ENCODE assay signal across 22 mouse cellular contexts in the genomic region with DNA sequence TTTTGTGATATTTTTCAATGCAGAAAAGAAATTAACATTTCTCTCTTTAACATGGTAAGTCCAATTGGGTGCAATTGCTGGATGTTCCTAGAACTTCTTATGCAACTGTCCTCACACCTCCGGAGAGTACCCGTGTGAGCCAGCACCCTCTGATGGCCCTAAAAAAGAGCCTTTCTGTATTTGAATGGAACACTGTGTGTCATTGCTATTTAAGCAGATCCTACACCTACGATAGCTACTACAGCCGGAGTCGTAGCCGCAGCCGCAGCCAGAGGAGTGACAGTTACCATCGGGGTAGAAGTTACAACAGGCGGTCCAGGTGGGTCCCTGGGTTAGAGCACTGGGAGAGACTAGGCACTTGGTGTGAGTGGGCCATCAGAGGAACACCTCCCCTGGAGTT. TPM values are rescaled to one million over a fixed set of nuclear protein-coding genes. Genes with fewer than 3 reads are reported as not detected.
"Had no signal": no experiment of that assay in that cellular context is flagged by ENCODE, and none has a peak within 500 bp of the region (broad histone marks: within the 10 kb centered on the region; RNA-seq: fewer than 3 reads in every experiment).

No protein-coding gene starts in this region.

- H3K9me3 ChIP-seq: intestine, embryonic 15.5 days; kidney, embryonic 15.5 days; limb, embryonic 13.5 days; megakaryocyte, embryonic 14.5 days; midbrain, embryonic 10.5 days; midbrain, embryonic 13.5 days; stomach, embryonic 15.5 days had no signal

- H3K4me2 ChIP-seq: intestine, embryonic 15.5 days; kidney, embryonic 15.5 days; limb, embryonic 13.5 days; lung, embryonic 14.5 days; midbrain, embryonic 13.5 days; stomach, embryonic 15.5 days had no signal

- H3K4me1 ChIP-seq: stomach, embryonic 15.5 days had no signal

- H3K27me3 ChIP-seq: intestine, embryonic 15.5 days; kidney, embryonic 15.5 days; limb, embryonic 13.5 days; megakaryocyte, embryonic 14.5 days; midbrain, embryonic 13.5 days; stomach, embryonic 15.5 days had no signal

- H3K9ac ChIP-seq: intestine, embryonic 15.5 days; kidney, embryonic 15.5 days; limb, embryonic 13.5 days; liver, embryonic 14.5 days; liver, postnatal 0 days; lung, embryonic 14.5 days; midbrain, embryonic 13.5 days; stomach, embryonic 15.5 days had no signal

- H3K4me3 ChIP-seq: intestine, embryonic 15.5 days; kidney, embryonic 15.5 days; limb, embryonic 13.5 days; megakaryocyte, embryonic 14.5 days; midbrain, embryonic 10.5 days; midbrain, embryonic 13.5 days; stomach, embryonic 15.5 days had no signal

- H3K27ac ChIP-seq: intestine, embryonic 15.5 days; kidney, embryonic 15.5 days; limb, embryonic 13.5 days; liver, embryonic 14.5 days; midbrain, embryonic 10.5 days; midbrain, embryonic 13.5 days; stomach, embryonic 15.5 days had no signal

- DNase-seq: kidney, adult 11 months; kidney, adult 8-10 months; kidney, postnatal 10 days; kidney, postnatal 36 days; layer of hippocampus, adult 9-11 months; liver, postnatal 0 days; lung, embryonic 14.5 days; lung, postnatal 36 days; right cerebral cortex, postnatal 25 days; spleen, adult 18-20 months; thymus, adult 18-20 months; thymus, postnatal 36 days had no signal

- ATAC-seq: intestine, embryonic 15.5 days; liver, postnatal 0 days; lung, postnatal 0 days; midbrain, embryonic 13.5 days had no signal

RNA-seq across cellular contexts. Expression of gene Klhl40, which starts 24.6 kb away (rescaled TPM):
- polyA plus RNA-seq: liver, adult 2 months; liver, embryonic 14.5 days had no signal

RNA-seq across cellular contexts. Expression of gene Hhatl, which starts 39.5 kb away (rescaled TPM):
- total RNA-seq: liver, adult 2 months had no signal
- polyA plus RNA-seq: liver, adult 2 months; liver, embryonic 14.5 days; liver, postnatal 0 days; midbrain, embryonic 10.5 days had no signal
